Mouse (Mus musculus) kidney, adult 18-20 months (tissue): ENCODE results near the gene Stoml1.

ENCODE experiments used
- DNase-seq: peaks from one replicate; pipeline ENCODE4 v3.0.0; 2021

Gene Stoml1

GRCm38 (mm10) chr9:58274101-58274604, 21.2 kb downstream of the Stoml1 start:
- DNase-seq, result no peak

- DNase-seq, result no peak
Observed at GRCm38 (mm10) chr9:58274626-58275025, 21.7 kb downstream of the Stoml1 start.

- peak; percentile 66 for DNase-seq
Observed at GRCm38 (mm10) chr9:58275115-58275774, 22.3 kb downstream of the Stoml1 start.

GRCm38 (mm10) chr9:58275797-58276196, 22.8 kb downstream of the Stoml1 start:
- DNase-seq, result no peak

- peak; percentile 50 for DNase-seq
Observed at GRCm38 (mm10) chr9:58276346-58276745, 23.4 kb downstream of the Stoml1 start.

GRCm38 (mm10) chr9:58278313-58278712, 25.3 kb downstream of the Stoml1 start:
- DNase-seq, result no peak

GRCm38 (mm10) chr9:58278821-58279723, 26.1 kb downstream of the Stoml1 start:
- no peak for DNase-seq

- no peak for DNase-seq
Observed at GRCm38 (mm10) chr9:58279780-58280179, 26.8 kb downstream of the Stoml1 start.

- peak; percentile 69 for DNase-seq
Observed at GRCm38 (mm10) chr9:58280259-58281109, 27.5 kb downstream of the Stoml1 start.

- peak; percentile 37 for DNase-seq
Observed at GRCm38 (mm10) chr9:58281597-58281996, 28.6 kb downstream of the Stoml1 start.

- DNase-seq, result no peak
Observed at GRCm38 (mm10) chr9:58283431-58283830, 30.5 kb downstream of the Stoml1 start.

- no peak for DNase-seq
Observed at GRCm38 (mm10) chr9:58289090-58289489, 36.1 kb downstream of the Stoml1 start.

- DNase-seq, result no peak
Observed at GRCm38 (mm10) chr9:58289901-58290300, 36.9 kb downstream of the Stoml1 start.

GRCm38 (mm10) chr9:58294527-58294926, 41.6 kb downstream of the Stoml1 start:
- no peak for DNase-seq

GRCm38 (mm10) chr9:58295345-58295744, 42.4 kb downstream of the Stoml1 start:
- no peak for DNase-seq

- no peak for DNase-seq
Observed at GRCm38 (mm10) chr9:58295766-58296361, 42.9 kb downstream of the Stoml1 start.

- DNase-seq, result no peak
Observed at GRCm38 (mm10) chr9:58297065-58297464, 44.1 kb downstream of the Stoml1 start.

GRCm38 (mm10) chr9:58297961-58298477, 45.1 kb downstream of the Stoml1 start:
- no peak for DNase-seq

GRCm38 (mm10) chr9:58299356-58299799, 46.4 kb downstream of the Stoml1 start:
- no peak for DNase-seq

GRCm38 (mm10) chr9:58303115-58303514, 50.2 kb downstream of the Stoml1 start:
- no peak for DNase-seq

GRCm38 (mm10) chr9:58303599-58304271, 50.8 kb downstream of the Stoml1 start:
- DNase-seq, result no peak

- no peak for DNase-seq
Observed at GRCm38 (mm10) chr9:58305686-58306085, 52.7 kb downstream of the Stoml1 start.
